Mouse (Mus musculus): ENCODE measurements around the gene Sox2. TPM values are rescaled to one million over a fixed set of nuclear protein-coding genes. Genes with fewer than 3 reads are reported as not detected.

The Sox2 gene
- total RNA-seq, 2 experiments from 2014 or later = 39.9 to 44.4 TPM

DNA sequence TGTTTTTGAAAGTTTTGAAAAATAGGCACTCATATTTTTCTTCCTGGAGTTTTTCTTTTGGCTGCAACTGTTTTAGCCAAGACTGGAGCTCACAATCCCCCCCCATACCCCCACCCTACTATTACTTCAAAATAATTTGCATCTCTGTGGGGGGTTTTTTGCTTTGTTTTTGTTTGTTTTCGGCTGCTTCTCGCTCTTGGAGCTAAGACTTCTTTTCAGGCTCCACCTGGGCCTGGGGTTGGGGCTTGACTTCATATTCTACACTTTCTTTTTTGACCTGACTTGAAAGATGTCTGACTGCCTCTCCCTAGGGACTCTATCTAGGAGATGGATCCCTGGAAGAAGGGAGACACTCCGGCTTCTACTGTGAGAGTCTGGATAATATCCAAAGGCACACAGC is 5.9 kb downstream of the Sox2 start:
- DNase-seq (ENCODE audit: low spot score in 2 of 2) = no peak
- intact Hi-C loops (cut with DNase I) = loop anchor here (10.0 kb wide), 1 partner anchor 551 kb away; no protein-coding TSS in a partner anchor

DNA sequence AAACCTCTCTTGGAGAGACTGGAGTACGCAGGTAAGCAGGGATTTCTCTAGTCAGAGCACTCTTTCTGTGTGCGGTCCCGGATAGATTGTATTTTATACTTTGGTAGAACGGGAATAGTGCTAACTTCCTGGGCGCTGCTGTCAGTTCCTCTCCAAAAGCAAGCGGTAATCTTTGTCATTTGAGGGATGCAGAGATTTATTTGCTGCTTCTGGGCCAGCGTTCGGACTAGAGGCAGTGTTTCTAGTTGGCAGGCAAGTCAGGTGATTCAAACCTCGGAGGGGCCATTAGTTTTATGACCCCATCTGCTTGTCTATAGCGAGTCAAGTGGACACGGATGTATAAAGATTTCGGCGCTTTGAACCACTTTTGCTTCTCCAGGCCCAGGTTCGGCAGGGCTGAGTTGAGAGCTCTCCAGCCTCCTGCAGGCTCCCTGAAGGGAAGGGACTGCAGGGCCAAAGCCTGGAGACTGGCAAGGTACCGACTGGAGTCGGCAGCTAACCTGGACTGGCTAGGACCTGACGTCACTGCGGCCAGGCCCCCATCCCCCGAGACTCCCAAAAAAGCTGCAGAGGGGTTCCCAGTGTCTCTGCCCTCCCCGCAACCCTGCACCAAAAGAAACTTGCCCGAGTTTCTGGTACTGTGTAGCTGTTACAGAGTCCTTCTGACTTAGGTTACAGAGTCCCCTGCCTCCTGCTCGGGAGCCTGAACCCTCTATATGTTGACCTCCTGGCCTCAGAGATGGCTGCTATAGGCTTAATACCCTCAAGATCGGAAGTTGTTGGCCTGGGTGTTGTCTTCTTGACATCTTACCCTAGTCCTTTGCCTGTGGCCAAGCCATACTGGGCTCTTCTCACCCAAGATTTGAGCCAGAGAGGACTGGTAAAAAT is 6.9 kb downstream of the Sox2 start:
- intact Hi-C loops (cut with DNase I) = loop anchor here (10.0 kb wide), 1 partner anchor 552 kb away; no protein-coding TSS in a partner anchor
- no peak for DNase-seq (ENCODE audit: low spot score in 2 of 2)

- DNase-seq (ENCODE audit: low spot score in 2 of 2) = no peak
- intact Hi-C loops (cut with DNase I) = loop anchor here (10.0 kb wide), 1 partner anchor 553 kb away; no protein-coding TSS in a partner anchor
Measured at GRCm38 (mm10) chr3:34657701-34658090, 7.5 kb downstream of the Sox2 start.

DNA sequence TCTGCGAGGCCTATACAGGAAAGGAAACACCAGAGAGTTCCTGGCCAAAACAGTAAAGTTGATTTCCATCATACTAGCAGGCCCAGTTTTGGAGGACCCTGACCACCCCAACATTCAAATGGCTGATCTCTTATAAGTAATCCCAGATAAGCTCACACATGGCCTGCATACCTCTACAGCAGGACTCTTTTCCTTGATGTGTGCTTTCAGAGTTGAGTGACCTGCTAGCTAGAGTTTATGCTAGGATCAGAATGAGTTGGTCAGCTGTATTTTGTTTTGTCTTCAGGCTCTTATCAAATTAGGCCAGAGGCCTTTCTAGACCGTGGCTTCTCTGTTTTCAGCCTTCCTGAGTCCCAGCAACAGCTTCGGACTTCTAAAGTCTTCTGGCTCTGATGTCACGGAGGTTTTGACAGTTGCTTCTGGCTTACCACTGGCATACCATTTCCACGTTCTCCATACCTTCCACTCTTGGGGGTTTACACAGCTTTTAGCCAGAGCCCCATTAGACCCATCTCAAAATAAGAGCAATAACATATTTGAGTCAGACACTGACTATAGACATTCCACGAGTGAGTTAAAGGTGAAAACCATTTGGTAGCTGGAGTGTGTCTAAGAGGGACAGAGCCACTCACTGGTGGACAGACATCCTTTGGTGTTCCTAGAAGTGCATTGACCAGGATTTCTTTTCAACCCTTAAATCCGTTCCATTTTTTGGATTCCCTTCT is 8.2 kb downstream of the Sox2 start:
- intact Hi-C loops (cut with DNase I) = loop anchor here (10.0 kb wide), 1 partner anchor 554 kb away; no protein-coding TSS in a partner anchor
- DNase-seq (ENCODE audit: low spot score in 2 of 2) = no peak

GRCm38 (mm10) chr3:34658966-34659535 is 8.8 kb downstream of the Sox2 start:
- DNase-seq (ENCODE audit: low spot score in 2 of 2) = no peak
- intact Hi-C loops (cut with DNase I) = loop anchor here (10.0 kb wide), 1 partner anchor 554 kb away; no protein-coding TSS in a partner anchor

GRCm38 (mm10) chr3:34659861-34660260 is 9.7 kb downstream of the Sox2 start:
- intact Hi-C loops (cut with DNase I) = loop anchor here (5.0 to 10.0 kb wide), 2 partner anchors 432 to 555 kb away; no protein-coding TSS in a partner anchor
- no peak for DNase-seq (ENCODE audit: low spot score in 2 of 2)

GRCm38 (mm10) chr3:34660542-34661290 is 10.5 kb downstream of the Sox2 start:
- intact Hi-C loops (cut with DNase I) = loop anchor here (5.0 kb wide), 1 partner anchor 432 kb away; no protein-coding TSS in a partner anchor
- no peak for DNase-seq (ENCODE audit: low spot score in 2 of 2)

DNA sequence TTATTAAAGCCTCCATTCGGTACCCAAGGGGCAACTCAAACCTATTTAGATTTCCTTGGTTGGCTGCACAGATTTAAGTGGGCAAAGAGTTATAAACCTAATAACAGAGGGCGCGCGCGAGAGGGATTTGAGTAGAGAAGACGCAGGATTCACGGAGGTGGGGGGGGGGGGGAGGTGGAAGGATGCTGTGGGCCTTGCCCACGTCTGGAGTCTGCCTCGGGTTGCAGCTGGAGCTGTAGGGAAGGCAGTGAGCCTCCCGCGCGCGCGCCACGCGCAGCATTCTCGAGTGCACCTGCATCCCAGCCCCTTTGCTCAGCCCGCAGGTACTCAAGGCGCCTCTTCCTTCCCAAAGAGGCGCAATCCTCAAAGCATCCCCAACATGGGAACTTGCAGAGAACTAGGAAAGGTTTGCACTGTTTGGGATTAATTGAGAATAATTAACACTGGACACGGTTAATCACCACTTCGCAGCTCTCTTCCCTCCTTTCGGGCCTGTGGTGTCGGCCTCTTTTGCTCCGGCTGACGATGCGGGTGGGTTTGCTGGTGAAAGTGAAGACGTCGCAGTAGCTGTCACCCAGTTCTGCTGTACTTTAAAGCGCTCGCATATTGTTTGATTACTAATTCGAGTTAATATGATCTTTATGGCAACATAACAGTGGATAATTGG is 11.3 kb downstream of the Sox2 start:
- intact Hi-C loops (cut with DNase I) = loop anchor here (5.0 kb wide), 1 partner anchor 431 kb away; no protein-coding TSS in a partner anchor
- no peak for DNase-seq (ENCODE audit: low spot score in 2 of 2)

DNA sequence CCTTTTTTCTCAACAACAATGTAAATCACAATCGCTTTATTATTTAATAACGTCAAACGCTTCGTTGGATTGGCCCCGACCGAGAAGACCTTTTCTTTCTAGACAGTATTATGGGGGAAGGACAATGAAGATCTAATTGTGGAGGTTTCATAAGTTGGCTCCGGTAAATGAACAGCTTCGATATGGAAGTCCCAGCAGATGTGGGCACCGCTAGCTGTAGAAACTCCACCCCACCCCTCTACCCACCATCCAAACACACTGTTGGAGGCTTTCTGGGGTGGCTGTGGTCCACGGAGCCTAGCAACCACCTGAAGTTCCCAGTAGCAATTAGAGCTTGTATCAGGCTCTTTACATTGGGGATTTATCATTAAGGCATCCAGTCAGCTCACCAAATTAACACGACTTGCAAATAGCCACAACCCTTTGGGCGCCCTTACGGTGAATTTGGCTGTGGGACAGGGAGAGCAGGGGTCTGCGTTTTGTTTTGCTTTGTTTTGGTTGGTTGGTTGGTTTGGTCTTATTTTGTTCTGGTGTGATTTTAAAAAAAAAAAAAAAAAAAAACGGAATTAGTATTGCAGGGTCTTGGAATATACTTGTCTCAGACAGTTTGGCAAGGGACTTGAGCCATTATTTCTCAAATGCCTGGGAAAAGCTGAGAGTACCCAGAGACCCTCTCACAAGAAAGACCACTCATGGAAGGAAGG is 12.0 kb downstream of the Sox2 start:
- no peak for DNase-seq (ENCODE audit: low spot score in 2 of 2)
- intact Hi-C loops (cut with DNase I) = loop anchor here (5.0 kb wide), 1 partner anchor 430 kb away; no protein-coding TSS in a partner anchor

- DNase-seq (ENCODE audit: low spot score in 2 of 2) = no peak
- intact Hi-C loops (cut with DNase I) = loop anchor here (5.0 kb wide), 1 partner anchor 429 kb away; no protein-coding TSS in a partner anchor
Measured at GRCm38 (mm10) chr3:34662712-34663655, 12.8 kb downstream of the Sox2 start.

DNA sequence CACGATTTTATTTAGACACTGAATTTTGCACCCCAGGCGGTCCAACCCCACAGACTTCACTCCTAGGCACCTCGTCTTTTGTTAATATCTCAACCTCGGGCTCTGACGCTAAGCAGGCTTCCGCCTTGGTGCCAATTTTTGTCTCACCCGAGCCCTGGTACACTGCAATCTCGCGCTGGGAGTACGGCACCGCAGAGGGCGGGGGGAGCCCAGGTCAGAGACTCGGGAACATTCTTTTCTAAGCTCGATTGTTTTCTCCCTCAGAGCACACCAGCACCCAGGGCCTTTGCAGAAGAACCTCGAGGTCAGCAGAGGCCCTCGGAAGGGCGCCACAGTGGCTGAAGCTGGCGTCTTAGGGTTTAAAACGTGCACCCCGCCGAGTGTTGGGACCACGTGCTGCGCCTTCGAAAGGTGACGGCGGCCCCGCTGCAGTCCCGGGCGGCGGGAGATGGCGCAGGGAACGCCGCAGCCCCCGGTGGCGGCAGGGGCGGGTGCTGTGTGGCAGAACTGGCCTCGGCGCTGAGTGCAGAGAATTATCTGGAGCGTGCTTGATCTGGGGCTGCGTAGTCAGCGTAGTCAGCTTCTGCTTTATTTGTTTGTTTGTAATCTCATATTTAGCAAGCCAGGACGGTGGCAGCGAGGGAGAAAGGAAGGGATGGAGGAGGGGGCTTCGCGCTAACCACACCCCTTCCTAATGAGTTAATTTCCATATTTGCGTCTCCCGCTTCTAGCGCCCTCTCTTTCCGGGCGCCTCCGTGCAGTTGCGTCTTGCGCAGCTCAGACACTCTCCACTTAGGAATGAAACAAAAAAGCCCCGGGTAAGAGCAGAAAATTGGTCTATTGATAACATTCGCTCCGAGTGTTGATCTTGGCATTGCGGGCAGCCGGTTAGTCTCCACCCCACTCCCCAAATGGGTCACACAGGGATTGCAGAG is 13.8 kb downstream of the Sox2 start:
- no peak for DNase-seq (ENCODE audit: low spot score in 2 of 2)
- intact Hi-C loops (cut with DNase I) = loop anchor here (2.0 to 5.0 kb wide), 2 partner anchors 13 to 428 kb away; partner anchors contain the start of gene Sox2

DNA sequence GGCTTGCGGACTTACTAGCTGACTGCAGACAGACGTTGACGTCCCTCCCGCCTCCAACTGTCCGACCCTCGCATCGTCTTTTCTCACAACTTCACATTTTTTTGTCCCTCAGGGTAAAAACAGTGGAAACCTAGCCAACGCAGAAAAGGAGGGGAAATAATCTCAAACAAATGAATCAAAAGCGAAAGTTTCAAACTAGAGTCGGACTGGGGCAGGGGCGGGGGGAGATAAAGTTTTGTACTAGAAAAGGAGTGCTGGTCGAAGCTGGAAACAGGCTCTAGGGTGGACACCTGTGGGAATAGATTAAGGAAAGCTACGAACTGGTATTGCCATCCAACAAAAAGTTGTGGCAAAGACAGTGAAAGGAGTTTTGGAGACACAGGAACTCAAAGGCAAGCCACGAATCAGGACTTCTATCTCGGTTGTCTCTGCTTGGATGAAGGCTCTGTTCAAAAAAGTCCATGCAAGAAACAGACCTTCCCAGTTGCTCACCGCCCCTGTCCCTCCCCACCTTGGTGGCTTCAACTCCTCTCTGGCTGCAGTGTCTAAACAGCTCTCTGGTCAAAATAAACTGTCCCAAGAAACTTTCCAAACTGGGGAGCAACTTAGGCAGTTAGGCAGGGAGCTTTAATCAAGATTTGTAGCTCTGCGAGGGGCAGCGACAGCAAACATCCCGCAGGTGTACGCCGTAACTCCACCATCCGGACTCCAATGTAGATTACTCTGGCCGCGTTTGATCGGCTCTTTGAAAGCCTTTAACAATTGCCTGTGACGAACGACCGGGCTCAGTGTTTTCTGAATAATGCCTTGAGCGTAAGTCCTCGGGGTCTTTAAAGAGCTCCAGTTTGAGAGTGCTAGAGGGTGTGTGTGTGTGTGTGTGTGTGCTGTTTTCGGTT is 14.7 kb downstream of the Sox2 start:
- intact Hi-C loops (cut with DNase I) = loop anchor here (2.0 to 5.0 kb wide), 2 partner anchors 14 to 427 kb away; partner anchors contain the start of gene Sox2
- DNase-seq (ENCODE audit: low spot score in 2 of 2) = no peak

- DNase-seq (ENCODE audit: low spot score in 2 of 2) = no peak
- intact Hi-C loops (cut with DNase I) = loop anchor here (2.0 kb wide), 1 partner anchor 15 kb away; the partner anchor contains the start of gene Sox2
Measured at GRCm38 (mm10) chr3:34665751-34666665, 15.8 kb downstream of the Sox2 start.

DNA sequence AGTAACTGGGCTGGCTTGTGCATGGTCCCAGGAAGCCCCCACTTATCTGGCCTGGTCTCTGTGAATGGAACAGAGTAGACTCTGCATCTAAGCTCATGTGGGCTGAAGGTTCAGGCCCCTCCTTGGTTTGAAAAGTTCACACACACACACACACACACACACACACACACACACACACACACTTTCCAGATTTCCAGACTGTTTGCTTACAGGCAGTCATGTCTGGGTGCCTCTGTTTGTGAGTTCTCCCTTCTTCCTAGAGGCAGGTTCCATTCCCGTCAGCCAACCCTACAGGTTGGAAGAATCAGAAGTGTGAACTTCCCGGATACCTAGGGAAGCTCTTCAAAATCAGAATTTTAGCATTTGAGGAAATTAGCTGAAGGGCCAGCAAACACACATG is 17.0 kb downstream of the Sox2 start:
- no peak for DNase-seq (ENCODE audit: low spot score in 2 of 2)
- intact Hi-C loops (cut with DNase I) = no loop called here

Measured in left cerebral cortex, postnatal 36 days (tissue).